Mouse (Mus musculus) left cerebral cortex, postnatal 4 days (tissue): ENCODE results near the gene Natd1. TPM values are rescaled to one million over a fixed set of nuclear protein-coding genes. Genes with fewer than 3 reads are reported as not detected.
A peak's percentile ranks its signal among the peaks of the same experiment; 100 is the strongest.

ENCODE experiments used
- DNase-seq: peaks from one replicate; pipeline ENCODE4 v3.0.0-alpha.2; 2022
- intact Hi-C: fragments of 180-260 bp; cut with DNase I; formaldehyde crosslinking; loops from one replicate; pipeline ENCODE4 v1.15.1; 2025
- total RNA-seq, 2 experiments: library from RNA; stranded (reverse); gene quantifications; 2 replicates each; pipeline ENCODE4 v1.2.3; 2021

Gene Natd1
- total RNA-seq, 2 experiments from 2014 or later, result 22.8 to 29.3 TPM

DNA sequence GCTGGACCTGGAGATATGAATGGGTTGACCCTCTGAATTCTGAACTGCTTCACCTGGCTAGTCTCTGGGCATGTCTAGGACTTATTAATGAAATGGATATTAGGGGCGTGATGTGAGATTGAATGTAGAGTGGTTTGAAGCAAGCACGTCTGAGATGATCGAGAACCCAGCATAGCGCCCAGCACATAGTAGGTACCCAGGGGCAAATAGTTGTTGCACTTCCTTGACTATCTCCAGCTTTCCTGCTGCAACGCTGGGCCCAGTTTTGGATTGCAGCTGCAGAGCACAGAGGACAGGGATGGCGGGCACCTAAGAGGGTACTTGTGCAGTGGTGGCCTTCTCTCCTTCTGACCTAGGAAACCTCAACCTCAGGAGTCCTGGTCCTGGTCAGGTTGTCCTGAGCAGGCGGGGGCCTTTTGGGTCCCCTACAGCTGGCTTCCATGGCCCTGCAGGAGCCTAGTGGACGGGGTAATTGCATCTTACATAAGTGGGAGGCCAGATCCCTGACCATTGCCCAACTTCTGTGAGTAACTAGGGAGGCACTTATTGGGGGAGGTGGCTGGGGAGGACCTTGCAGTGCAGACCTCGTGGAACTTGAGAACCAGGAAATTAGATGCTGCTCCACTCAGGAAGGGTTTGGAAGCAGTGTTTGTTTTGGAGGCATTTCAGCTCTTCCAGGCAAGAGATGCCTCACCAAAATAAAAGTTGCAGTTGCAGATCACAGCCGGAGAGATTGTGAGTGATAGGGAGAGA, 18.8 kb upstream of the Natd1 start:
- intact Hi-C loops, result no loop called here
- no peak for DNase-seq

- DNase-seq, result no peak
- intact Hi-C loops, result no loop called here
These were observed 18.0 kb upstream of the Natd1 start for GRCm38 (mm10) chr11:60932503-60933020.

DNA sequence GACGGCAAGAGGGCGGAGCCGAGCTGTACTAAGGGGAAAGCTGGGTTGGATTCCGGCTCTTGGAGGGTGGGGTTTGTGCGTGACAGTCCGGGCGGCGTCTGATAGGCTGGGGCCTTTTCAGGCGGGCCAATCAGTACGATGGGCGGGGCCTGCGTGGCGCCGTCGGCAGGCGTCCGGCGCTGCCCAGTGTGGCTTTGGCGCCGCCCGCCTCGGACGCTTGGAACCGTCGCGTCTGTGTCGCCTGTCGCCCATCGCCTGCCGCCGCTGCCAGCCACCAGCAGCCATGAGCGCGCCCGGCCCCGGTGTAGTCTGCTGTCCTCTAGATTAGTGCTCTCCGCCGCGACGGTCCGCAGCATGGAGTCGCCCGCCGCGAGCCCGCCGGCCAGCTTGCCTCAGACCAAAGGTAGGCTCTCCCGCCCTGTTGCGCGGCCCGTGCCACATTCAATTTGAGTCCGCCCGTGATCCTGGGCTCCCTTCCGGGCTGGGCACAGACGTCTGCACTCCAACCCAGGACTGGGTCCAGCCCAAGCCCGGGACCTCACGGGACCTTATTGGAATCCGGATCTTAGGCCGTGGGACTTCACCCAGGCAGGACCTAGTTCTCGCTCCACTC, 17.4 kb upstream of the Natd1 start, which contains the start of gene Map2k3:
Map2k3 (plus strand) TSS at position 165 of the 613 bp plus-strand sequence.
- peak; percentile 98 for DNase-seq
- intact Hi-C loops, result no loop called here

DNA sequence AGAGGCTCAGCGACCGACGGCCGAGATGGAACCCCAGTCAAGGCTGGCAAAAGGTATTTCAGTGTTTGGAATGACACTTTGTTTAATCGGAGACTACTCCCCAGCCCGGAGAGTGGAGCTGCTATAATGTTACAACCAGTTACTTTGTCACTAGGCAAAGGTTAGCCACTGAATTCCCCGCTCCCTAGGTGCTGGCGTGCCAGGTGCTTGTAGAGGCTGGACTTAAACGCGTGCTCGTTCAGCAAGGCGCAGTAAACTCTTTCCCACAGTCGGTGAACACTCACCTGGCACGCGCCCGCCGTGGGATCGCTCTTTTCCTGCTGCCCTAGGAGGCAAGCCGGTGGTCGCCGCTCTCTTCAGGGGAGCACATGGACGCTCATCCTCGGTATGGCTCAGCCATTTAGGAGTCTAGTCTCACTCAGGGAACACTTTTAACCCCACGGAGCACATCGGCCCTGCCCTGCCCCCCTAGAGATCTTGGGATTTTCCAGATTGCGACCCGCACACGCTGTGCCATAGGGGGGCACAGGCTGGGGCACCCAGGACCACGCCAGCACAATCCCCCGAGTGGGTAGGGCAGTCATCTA, 16.8 kb upstream of the Natd1 start:
- DNase-seq, result no peak
- intact Hi-C loops, result no loop called here

GRCm38 (mm10) chr11:60930724-60931281, 16.3 kb upstream of the Natd1 start:
- no peak for DNase-seq
- intact Hi-C loops, result no loop called here

DNA sequence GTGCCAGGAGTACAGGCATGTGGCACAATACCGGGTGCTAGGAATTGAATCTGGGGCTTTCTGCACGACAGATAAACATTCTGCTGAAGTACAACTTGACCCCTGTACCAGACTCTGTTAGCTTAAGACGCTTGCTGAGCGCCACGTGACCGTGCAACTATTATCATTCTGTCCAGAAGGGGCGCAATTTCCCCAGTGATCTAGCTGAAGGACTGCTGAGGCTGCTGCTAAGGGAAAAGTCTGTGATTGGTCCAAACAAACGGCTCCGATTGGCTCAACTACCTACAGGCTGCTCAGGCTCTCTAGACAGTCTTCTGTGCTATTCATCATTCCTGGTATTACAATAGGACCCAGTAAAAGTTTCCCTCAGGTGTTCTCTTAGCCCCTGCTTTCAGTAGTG, 12.7 kb upstream of the Natd1 start:
- intact Hi-C loops, result no loop called here
- peak; percentile 88 for DNase-seq

GRCm38 (mm10) chr11:60924981-60925380, 10.4 kb upstream of the Natd1 start:
- intact Hi-C loops, result no loop called here
- no peak for DNase-seq

GRCm38 (mm10) chr11:60924498-60924897, 9.9 kb upstream of the Natd1 start:
- no peak for DNase-seq
- intact Hi-C loops, result no loop called here

GRCm38 (mm10) chr11:60922964-60923363, 8.4 kb upstream of the Natd1 start:
- intact Hi-C loops, result no loop called here
- DNase-seq, result no peak

- DNase-seq, result no peak
- intact Hi-C loops, result no loop called here
These were observed 7.6 kb upstream of the Natd1 start for GRCm38 (mm10) chr11:60922195-60922594.

GRCm38 (mm10) chr11:60920021-60920420, 5.5 kb upstream of the Natd1 start:
- DNase-seq, result no peak
- intact Hi-C loops, result no loop called here

- no peak for DNase-seq
- intact Hi-C loops, result no loop called here
These were observed 651 bp upstream of the Natd1 start for GRCm38 (mm10) chr11:60915201-60915600.

GRCm38 (mm10) chr11:60913301-60914196, 1.0 kb downstream of the Natd1 start:
- intact Hi-C loops, result no loop called here
- peak; percentile 93 for DNase-seq

GRCm38 (mm10) chr11:60912525-60912973, 2.0 kb downstream of the Natd1 start:
- intact Hi-C loops, result no loop called here
- no peak for DNase-seq

GRCm38 (mm10) chr11:60909626-60910025, 4.9 kb downstream of the Natd1 start:
- intact Hi-C loops, result no loop called here
- no peak for DNase-seq

DNA sequence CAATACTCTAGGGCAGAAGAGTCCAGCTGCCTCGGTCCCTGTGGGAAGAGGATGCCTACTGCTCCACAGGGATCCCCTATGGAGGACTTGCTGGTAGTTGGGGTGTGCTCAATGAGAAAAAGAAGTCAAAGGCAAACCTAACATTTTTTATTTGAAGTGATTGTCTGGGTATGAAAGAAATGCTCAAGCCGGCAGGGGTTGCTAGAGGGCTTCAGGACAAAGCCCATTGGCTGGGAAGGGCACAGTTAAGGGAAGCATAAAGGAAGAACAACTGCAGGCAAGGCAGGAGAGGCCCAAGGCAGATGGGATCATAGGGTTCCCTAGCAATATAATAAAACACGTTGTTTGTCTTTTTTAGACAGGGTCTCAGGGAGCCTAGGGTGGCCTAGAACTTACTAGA, 6.5 kb downstream of the Natd1 start:
- no peak for DNase-seq
- intact Hi-C loops, result no loop called here

GRCm38 (mm10) chr11:60906449-60906848, 8.1 kb downstream of the Natd1 start:
- intact Hi-C loops, result no loop called here
- DNase-seq, result no peak

- intact Hi-C loops, result no loop called here
- no peak for DNase-seq
These were observed 9.0 kb downstream of the Natd1 start for GRCm38 (mm10) chr11:60905407-60906120.

- intact Hi-C loops, result no loop called here
These were observed 10.9 kb downstream of the Natd1 start for GRCm38 (mm10) chr11:60903661-60904061.

DNA sequence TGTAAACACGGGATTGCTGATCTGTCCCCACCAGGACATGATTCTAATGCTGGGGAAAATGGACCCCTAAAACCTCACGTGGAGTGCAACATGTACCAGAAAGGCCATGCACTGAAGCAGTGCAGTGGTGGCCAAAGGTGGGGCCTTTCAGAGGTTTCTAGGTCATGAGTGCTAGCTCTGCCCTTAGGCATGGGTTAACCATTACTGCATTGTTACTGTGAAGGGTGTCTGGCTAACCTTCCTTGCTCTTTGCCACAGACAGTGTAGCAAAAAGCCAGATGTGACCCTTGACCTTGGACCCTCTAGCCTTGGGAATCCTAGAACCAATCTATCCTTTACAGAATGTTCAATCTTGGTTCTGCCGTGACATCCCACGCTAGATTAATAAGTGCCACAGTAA, 12.1 kb downstream of the Natd1 start:
- no peak for DNase-seq
- intact Hi-C loops, result no loop called here

More at GRCm38 (mm10) chr11:60903661-60904061, 10.9 kb downstream of the Natd1 start:
- DNase-seq, result no peak
